Mouse (Mus musculus) G1E (cell line): Measurements from ENCODE around the gene Xpo6.

Source experiments
- CTCF ChIP-seq: IDR thresholded peaks from 2 replicates; pipeline ENCODE4 v1.5.1; 2012; ENCODE audit warnings: low read depth, low read length, inconsistent platforms, mixed read lengths
- GATA1 ChIP-seq: IDR thresholded peaks from 2 replicates; pipeline ENCODE4 v1.6.1; 2012; ENCODE audit warnings: borderline replicate concordance, low read length, inconsistent platforms, mixed read lengths
- GATA2 ChIP-seq: IDR thresholded peaks from 2 replicates; pipeline ENCODE4 v1.6.1; 2012; ENCODE audit warnings: low read depth, low read length, inconsistent platforms, borderline replicate concordance
- TAL1 ChIP-seq: conservative IDR thresholded peaks from 2 replicates; pipeline ENCODE4 v1.6.1; 2012; ENCODE audit warnings: low read depth, low read length, inconsistent platforms, mixed read lengths

DNA sequence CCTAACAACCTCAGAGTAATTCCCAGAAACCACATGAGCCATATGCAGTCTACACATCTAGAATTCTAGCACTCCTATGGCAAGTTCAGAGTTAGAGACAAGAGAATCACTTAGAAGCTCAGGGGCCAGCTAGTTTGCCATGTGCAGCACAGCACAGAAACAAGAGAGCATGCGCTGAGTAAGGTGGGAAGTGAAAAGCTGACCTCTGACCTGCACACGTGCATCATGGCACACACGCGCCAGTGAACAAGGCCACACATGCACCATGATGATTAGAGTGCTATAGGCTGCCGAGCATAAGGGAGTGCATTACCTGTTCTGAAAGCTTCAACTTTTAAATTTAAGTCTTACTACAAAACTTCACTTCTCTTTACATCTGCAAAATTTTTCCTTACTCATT, 45.6 kb downstream of the Xpo6 start:
- TF ChIP-seq CTCF (no peak), GATA1 (no peak), TAL1 (no peak), GATA2 (no peak)
